Mouse (Mus musculus) intestine, postnatal 0 days (tissue): Measurements from ENCODE around the gene Snapc4. TPM values are rescaled to one million over a fixed set of nuclear protein-coding genes. Genes with fewer than 3 reads are reported as not detected.

Experiments used
- ATAC-seq: fragments of 200-750 bp; cut with Nextera tagmentation; 2 replicates; pipeline ENCODE4 v1.8.0; 2017; ENCODE audit warnings: mild to moderate bottlenecking, moderate TSS enrichment, moderate library complexity
- H3K27ac ChIP-seq: fragments of 300-500 bp; sonication (generic); 2 replicates; pipeline ENCODE4 v1.5.1; 2014; ENCODE audit warnings: mild to moderate bottlenecking, low read depth, low read length, moderate library complexity
- H3K27me3 ChIP-seq: fragments of 300-500 bp; sonication (generic); replicated peaks from 2 replicates; pipeline ENCODE4 v1.6.1; 2014; ENCODE audit warnings: low read length, mixed read lengths; ENCODE audit not compliant: control insufficient read depth, insufficient read depth
- H3K36me3 ChIP-seq: fragments of 300-500 bp; sonication (generic); 2 replicates; pipeline ENCODE4 v1.6.1; 2014; ENCODE audit warnings: mild to moderate bottlenecking, moderate library complexity; ENCODE audit not compliant: control insufficient read depth, insufficient read depth
- H3K4me1 ChIP-seq: fragments of 300-500 bp; sonication (generic); replicated peaks from 2 replicates; pipeline ENCODE4 v1.6.1; 2014; ENCODE audit warnings: antibody characterized with exemption, low read length, mixed read lengths; ENCODE audit not compliant: control insufficient read depth, insufficient read depth
- H3K4me2 ChIP-seq: fragments of 300-500 bp; sonication (generic); replicated peaks from 2 replicates; pipeline ENCODE4 v1.6.1; 2014; ENCODE audit warnings: low read depth, mild to moderate bottlenecking, moderate library complexity
- H3K4me3 ChIP-seq: fragments of 300-500 bp; sonication (generic); 2 replicates; pipeline ENCODE4 v1.5.1; 2014; ENCODE audit warnings: low read depth, low read length
- H3K9ac ChIP-seq: fragments of 300-500 bp; sonication (generic); 2 replicates; pipeline ENCODE4 v1.6.1; 2014; ENCODE audit warnings: mild to moderate bottlenecking, low read depth, low read length
- H3K9me3 ChIP-seq: fragments of 300-500 bp; sonication (generic); 2 replicates; pipeline ENCODE4 v1.6.1; 2016; ENCODE audit warnings: mixed run types; ENCODE audit not compliant: control insufficient read depth
- CTCF ChIP-seq: sonication (generic); IDR thresholded peaks from 2 replicates; pipeline ENCODE4 v1.5.1; 2016; ENCODE audit warnings: low read depth, mild to moderate bottlenecking, control low read depth, antibody characterized with exemption, moderate library complexity
- WGBS: fragments of 180-500 bp; shearing (Covaris S2); extraction: QIAGEN DNeasy Blood & Tissue Kit; methylation state at CpG from one replicate; pipeline ENCODE4 v1.1.7; 2014; 5-methylcytosine and 5-hydroxymethylcytosine counted together
- polyA plus RNA-seq: library from polyadenylated mRNA; unstranded; fragments of >200 nt; fragmentation: Nextera tagmentation; extraction: Ambion mirVana; gene quantifications from 2 replicates; pipeline ENCODE4 v1.2.1, GENCODE M21; 2015

Gene Snapc4
- polyA plus RNA-seq, 1 experiment from 2014 or later = 5.6 TPM

GRCm38 (mm10) chr2:26352291-26352910 lies 28.1 kb downstream of the Snapc4 start:
- peaks cover 10% of the 10 kb centered on the region; the same call in 1 of the 2 replicates for H3K36me3 ChIP-seq
- H3K4me2 ChIP-seq = peak overlapping the region; percentile 98
- 2% methylated on average over 36 of the region's 36 CpGs for WGBS
- H3K27ac ChIP-seq = peak overlapping the region; percentile 41; the same call in 1 of the 2 replicates
- H3K4me3 ChIP-seq = peak overlapping the region; percentile 85
- ATAC-seq = peak; percentile 42
- peak overlapping the region; percentile 94 for H3K9ac ChIP-seq
- H3K27me3 ChIP-seq = no peaks in the 10 kb centered on the region
- no peak for TF ChIP-seq CTCF
- H3K4me1 ChIP-seq = peaks cover 10% of the 10 kb centered on the region; the same call in 1 of the 2 replicates
- no peaks in the 10 kb centered on the region for H3K9me3 ChIP-seq

DNA sequence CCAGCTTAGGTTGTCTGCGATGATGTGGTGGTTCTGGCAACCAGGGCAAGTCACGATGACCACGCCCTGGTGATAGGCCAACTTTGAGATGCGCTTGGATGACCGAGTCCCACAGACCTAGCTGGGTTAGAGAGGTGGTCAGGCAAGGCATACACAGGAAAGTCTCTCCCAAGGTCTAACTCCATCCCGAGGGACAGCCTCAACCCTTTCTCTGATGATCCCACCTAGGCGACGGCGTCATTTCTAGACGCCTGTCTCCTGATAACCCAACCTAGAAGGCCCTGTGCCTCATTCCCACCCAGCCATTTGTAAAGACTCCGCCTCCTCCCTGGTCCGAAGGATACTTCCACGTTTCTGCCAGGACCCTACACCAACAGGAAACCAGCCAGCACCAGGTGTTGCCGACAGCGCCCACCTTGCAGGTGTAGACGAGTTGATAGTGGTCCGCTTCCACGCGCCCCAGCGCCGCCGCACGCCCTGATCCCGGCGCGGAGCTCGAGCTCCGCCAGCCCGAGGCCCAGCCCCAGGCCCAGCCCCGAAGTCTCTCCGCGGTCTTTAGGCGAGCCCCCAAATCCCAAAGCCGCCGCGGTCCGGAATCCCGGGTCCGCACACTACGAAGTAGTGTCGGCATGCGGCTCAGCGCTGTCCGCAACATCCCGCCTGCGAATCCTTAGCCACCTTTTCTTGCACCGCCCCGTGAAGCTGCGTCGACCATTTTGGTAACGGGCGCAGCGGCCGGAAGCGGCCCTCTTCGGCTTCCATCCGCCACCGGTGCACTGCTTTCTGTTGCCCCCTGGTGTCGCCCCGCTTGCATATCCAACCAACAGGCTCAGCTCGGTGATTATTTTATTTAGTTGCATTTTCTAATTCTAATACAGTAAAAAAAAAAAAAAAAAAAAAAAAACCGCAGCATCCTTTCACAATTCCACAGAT lies 28.8 kb downstream of the Snapc4 start, which contains the start of gene Dnlz:
Gene Dnlz (minus strand): TSS at position 753 of the 933 bp plus-strand sequence.
- Histone ChIP-seq H3K36me3 (peaks cover 10% of the 10 kb centered on the region; the same call in 1 of the 2 replicates), H3K27me3 (no peaks in the 10 kb centered on the region), H3K4me2 (peak within 1 kb of the TSS; percentile 98), H3K9me3 (no peaks in the 10 kb centered on the region), H3K4me3 (peak within 1 kb of the TSS; percentile 85), H3K27ac (peak within 1 kb of the TSS; percentile 86), H3K9ac (peak within 1 kb of the TSS; percentile 94), H3K4me1 (peaks cover 10% of the 10 kb centered on the region; the same call in 1 of the 2 replicates)
- ATAC-seq = peak; percentile 82
- TF ChIP-seq CTCF = peak; percentile 83
- WGBS = 1% methylated on average over 62 of the region's 62 CpGs

- H3K36me3 ChIP-seq = peaks cover 20% of the 10 kb centered on the region; the same call in 1 of the 2 replicates
- peaks cover 10% of the 10 kb centered on the region; the same call in 1 of the 2 replicates for H3K4me1 ChIP-seq
- ATAC-seq = no peak
- H3K9me3 ChIP-seq = no peaks in the 10 kb centered on the region
- TF ChIP-seq CTCF = no peak
- no peaks in the 10 kb centered on the region for H3K27me3 ChIP-seq
- no peak overlapping the region for H3K4me3 ChIP-seq
- WGBS = 44% methylated on average over 6 of the region's 6 CpGs
- H3K9ac ChIP-seq = no peak overlapping the region
- H3K4me2 ChIP-seq = no peak overlapping the region
- no peak overlapping the region for H3K27ac ChIP-seq
Measured at GRCm38 (mm10) chr2:26348241-26348640, 32.2 kb downstream of the Snapc4 start.

- no peaks in the 10 kb centered on the region for H3K9me3 ChIP-seq
- WGBS = 62% methylated on average over 11 of the region's 11 CpGs
- H3K36me3 ChIP-seq = peaks cover 22% of the 10 kb centered on the region; the same call in 1 of the 2 replicates
- peak overlapping the region; percentile 64 for H3K27ac ChIP-seq
- H3K9ac ChIP-seq = no peak overlapping the region
- no peak overlapping the region for H3K4me2 ChIP-seq
- H3K4me1 ChIP-seq = 0 out of 2 replicates have a peak, but pooled peaks cover 3% of the 10 kb centered on the region
- TF ChIP-seq CTCF = no peak
- no peak for ATAC-seq
- no peak overlapping the region for H3K4me3 ChIP-seq
- no peaks in the 10 kb centered on the region for H3K27me3 ChIP-seq
Measured at GRCm38 (mm10) chr2:26342609-26343490, 37.6 kb downstream of the Snapc4 start.

GRCm38 (mm10) chr2:26342044-26342443 lies 38.4 kb downstream of the Snapc4 start:
- 44% methylated on average over 10 of the region's 10 CpGs for WGBS
- Histone ChIP-seq H3K36me3 (peaks cover 22% of the 10 kb centered on the region; the same call in 1 of the 2 replicates), H3K4me3 (no peak overlapping the region), H3K4me1 (0 out of 2 replicates have a peak, but pooled peaks cover 3% of the 10 kb centered on the region), H3K4me2 (no peak overlapping the region), H3K27ac (peak overlapping the region; percentile 64), H3K27me3 (no peaks in the 10 kb centered on the region), H3K9ac (no peak overlapping the region), H3K9me3 (no peaks in the 10 kb centered on the region)
- peak; percentile 24 for ATAC-seq
- TF ChIP-seq CTCF = no peak
